Mouse (Mus musculus) CH12.LX (cell line): Measurements from ENCODE around the gene Mrps25.

Experiments
- CHD2 ChIP-seq: IDR thresholded peaks from 2 replicates; pipeline ENCODE4 v1.6.1; 2011; ENCODE audit warnings: low read length, improper control_type of control experiment
- CTCF ChIP-seq, 2 experiments: IDR thresholded peaks in 1 of 2; conservative IDR thresholded peaks in 1 of 2; 2 replicates each; pipeline ENCODE4 v1.5.1; 2011 to 2012; ENCODE audit warnings: low read depth in 2 of 2, low read length in 2 of 2, improper control_type of control experiment in 1 of 2, inconsistent platforms in 1 of 2, mild to moderate bottlenecking in 1 of 2, moderate library complexity in 1 of 2
- E2F4 ChIP-seq: IDR thresholded peaks from 2 replicates; pipeline ENCODE4 v1.6.1; 2011; ENCODE audit warnings: low read depth, low read length, improper control_type of control experiment; ENCODE audit not compliant: insufficient replicate concordance
- ELF1 ChIP-seq: IDR thresholded peaks from 2 replicates; pipeline ENCODE4 v1.6.1; 2014; ENCODE audit warnings: low read depth, mild to moderate bottlenecking, inconsistent platforms, low read length, improper control_type of control experiment
- EP300 ChIP-seq: IDR thresholded peaks from 2 replicates; pipeline ENCODE4 v1.6.1; 2011; ENCODE audit warnings: low read length, improper control_type of control experiment
- JUND ChIP-seq: conservative IDR thresholded peaks from 2 replicates; pipeline ENCODE4 v1.6.1; 2011; ENCODE audit warnings: low read depth, low read length, improper control_type of control experiment
- MAFK ChIP-seq: IDR thresholded peaks from 2 replicates; pipeline ENCODE4 v1.6.1; 2011; ENCODE audit warnings: low read length, improper control_type of control experiment; ENCODE audit not compliant: insufficient replicate concordance
- POLR2A ChIP-seq: IDR thresholded peaks from 2 replicates; pipeline ENCODE4 v1.6.1; 2011; ENCODE audit warnings: low read depth, mild to moderate bottlenecking, improper control_type of control experiment, low read length
- ZKSCAN1 ChIP-seq: IDR thresholded peaks from 2 replicates; pipeline ENCODE4 v1.6.1; 2012; ENCODE audit warnings: low read depth, inconsistent platforms, low read length, improper control_type of control experiment, borderline replicate concordance

- TF ChIP-seq ELF1 (no peak), E2F4 (no peak), CTCF (conservative IDR thresholded peaks at IDR 0.05 in 1 of 2, IDR thresholded peaks at IDR 0.05 in 1 of 2; ENCODE audit: low read depth in 2 of 2, low read length in 2 of 2) (no peak), ZKSCAN1 (no peak), EP300 (peak; percentile 55; the same call in 1 of the 2 replicates), CHD2 (no peak), POLR2A (no peak), JUND (no peak), MAFK (no peak)
Observed at GRCm38 (mm10) chr6:92229103-92229502, 45.3 kb upstream of the Mrps25 start.
